In genomic region chr4:53353399-53354090, GRCm38 (mm10) we compare ENCODE assay signal across 13 mouse cellular contexts.
DNase-seq lines count a peak whose midpoint lies in the region; ATAC-seq and TF ChIP-seq lines count a peak whose summit lies in the region.
"Had no signal": no experiment of that assay in that cellular context is flagged by ENCODE, and none has a peak within 500 bp of the region (broad histone marks: within the 10 kb centered on the region; RNA-seq: fewer than 3 reads in every experiment).

No protein-coding gene starts in this region.

- no peak for TF ChIP-seq CTCF in forebrain, postnatal 0 days (IDR thresholded peaks at IDR 0.05; ENCODE audit: low read depth)

- 58% methylated on average over 4 of the region's 4 CpGs for WGBS in forebrain, embryonic 10.5 days
- WGBS in forebrain, postnatal 0 days: 49% methylated on average over 4 of the region's 4 CpGs
- WGBS in heart, embryonic 16.5 days: 52% methylated on average over 4 of the region's 4 CpGs

- H3K9me3 ChIP-seq in forebrain, embryonic 10.5 days: no peaks in the 10 kb centered on the region
- H3K9me3 ChIP-seq in forebrain, postnatal 0 days (ENCODE audit: low read length): no peaks in the 10 kb centered on the region
- H3K9me3 ChIP-seq in heart, embryonic 16.5 days (replicated peaks; ENCODE audit: control insufficient read depth, low read length): no peaks in the 10 kb centered on the region
- H3K9me3 ChIP-seq: embryonic facial prominence, embryonic 13.5 days; hindbrain, embryonic 13.5 days; midbrain, embryonic 10.5 days had no signal

- H3K4me1 ChIP-seq in forebrain, embryonic 10.5 days: peaks cover 16% of the 10 kb centered on the region
- H3K4me1 ChIP-seq in forebrain, postnatal 0 days (ENCODE audit: insufficient read depth): no peaks in the 10 kb centered on the region
- peaks cover 3% of the 10 kb centered on the region; the same call in 1 of the 2 replicates for H3K4me1 ChIP-seq in heart, embryonic 16.5 days (ENCODE audit: control insufficient read depth, insufficient read depth, low read length)
- H3K4me1 ChIP-seq: hindbrain, embryonic 13.5 days had no signal

- H3K4me2 ChIP-seq in forebrain, postnatal 0 days (ENCODE audit: low read depth): no peak overlapping the region
- no peak overlapping the region for H3K4me2 ChIP-seq in heart, embryonic 16.5 days (ENCODE audit: low read depth, low read length)
- H3K4me2 ChIP-seq: embryonic facial prominence, embryonic 13.5 days; hindbrain, embryonic 13.5 days had no signal

- DNase-seq in forebrain, embryonic 10.5 days (ENCODE audit: extremely low spot score, low spot score): no peak
- no peak for DNase-seq in forebrain, postnatal 0 days
- peak; percentile 20 for DNase-seq in lung, postnatal 25 days (ENCODE audit: low spot score)
- DNase-seq in lung, postnatal 14 days: no peak
- peak; percentile 49 for DNase-seq in skeletal muscle tissue, adult 2 months (ENCODE audit: low read depth, low spot score)
- DNase-seq in cerebellum, adult 8-10 months: no peak
- DNase-seq: kidney, postnatal 10 days; thymus, postnatal 4 days had no signal

- no peaks in the 10 kb centered on the region for H3K36me3 ChIP-seq in forebrain, embryonic 10.5 days (replicated peaks)
- H3K36me3 ChIP-seq in forebrain, postnatal 0 days (ENCODE audit: insufficient read depth): no peaks in the 10 kb centered on the region
- no peaks in the 10 kb centered on the region for H3K36me3 ChIP-seq in heart, embryonic 16.5 days (ENCODE audit: control insufficient read depth, insufficient read depth)
- H3K36me3 ChIP-seq: embryonic facial prominence, embryonic 13.5 days; hindbrain, embryonic 13.5 days; midbrain, embryonic 10.5 days had no signal

- no peak overlapping the region for H3K9ac ChIP-seq in forebrain, postnatal 0 days
- no peak overlapping the region for H3K9ac ChIP-seq in heart, embryonic 16.5 days (ENCODE audit: low read length)
- H3K9ac ChIP-seq: embryonic facial prominence, embryonic 13.5 days; hindbrain, embryonic 13.5 days had no signal

- ATAC-seq in forebrain, postnatal 0 days: no peak
- 0 out of 2 replicates have a peak, but pooled peaks have one; percentile 18 for ATAC-seq in heart, embryonic 16.5 days (replicated peaks; ENCODE audit: extremely low read depth, insufficient read depth, low FRiP score)
- no peak for ATAC-seq in inflammation-experienced regulatory T-cells, adult 6 months

- H3K4me3 ChIP-seq in forebrain, embryonic 10.5 days: no peak overlapping the region
- H3K4me3 ChIP-seq in forebrain, postnatal 0 days (ENCODE audit: low read depth, low read length): no peak overlapping the region
- no peak overlapping the region for H3K4me3 ChIP-seq in heart, embryonic 16.5 days (ENCODE audit: low read length)
- H3K4me3 ChIP-seq: embryonic facial prominence, embryonic 13.5 days; hindbrain, embryonic 13.5 days; midbrain, embryonic 10.5 days had no signal

- peak overlapping the region; percentile 36; the same call in 1 of the 2 replicates for H3K27ac ChIP-seq in forebrain, embryonic 10.5 days
- H3K27ac ChIP-seq in forebrain, postnatal 0 days (ENCODE audit: low read depth, low read length): no peak overlapping the region
- no peak overlapping the region for H3K27ac ChIP-seq in heart, embryonic 16.5 days (ENCODE audit: low read length)
- H3K27ac ChIP-seq: embryonic facial prominence, embryonic 13.5 days; hindbrain, embryonic 13.5 days; midbrain, embryonic 10.5 days had no signal

- H3K27me3 ChIP-seq in forebrain, embryonic 10.5 days (ENCODE audit: poor library complexity, severe bottlenecking): no peaks in the 10 kb centered on the region
- no peaks in the 10 kb centered on the region for H3K27me3 ChIP-seq in forebrain, postnatal 0 days (ENCODE audit: insufficient read depth, low read length)
- H3K27me3 ChIP-seq in heart, embryonic 16.5 days (ENCODE audit: control insufficient read depth, insufficient read depth, low read length): 0 out of 2 replicates have a peak, but pooled peaks cover 2% of the 10 kb centered on the region
- H3K27me3 ChIP-seq: embryonic facial prominence, embryonic 13.5 days; hindbrain, embryonic 13.5 days had no signal

Comparison
In these comparisons a context has a peak if more than half of its experiments do, and no peak if none do; other contexts are left out.
1. DNase-seq: peak in lung, postnatal 25 days (single experiment) and skeletal muscle tissue, adult 2 months (single experiment); none in forebrain, embryonic 10.5 days (single experiment), forebrain, postnatal 0 days (single experiment), lung, postnatal 14 days (single experiment) and cerebellum, adult 8-10 months (single experiment).